16 mouse cellular contexts compared by ENCODE assay signal in the genomic region with DNA sequence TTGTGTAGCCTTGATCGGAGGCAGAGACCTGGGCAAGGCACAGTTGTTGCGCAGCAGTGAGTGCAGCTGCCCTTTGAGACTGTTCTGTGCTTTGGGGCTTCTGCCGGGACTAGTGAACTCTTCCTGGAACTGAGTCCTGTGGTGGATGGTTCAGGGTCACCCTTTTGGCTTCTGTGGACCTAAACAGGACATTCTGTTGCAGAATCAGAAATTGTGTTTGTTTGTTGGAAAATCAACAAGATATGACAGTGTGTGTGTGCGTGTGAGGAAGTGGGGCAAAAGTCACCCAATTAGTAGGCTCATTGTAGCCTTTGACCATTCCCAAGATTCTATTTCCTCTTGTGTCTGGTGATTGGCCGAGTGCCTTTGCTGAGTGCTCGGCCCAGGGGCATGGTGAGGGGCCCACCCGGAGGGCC. TPM values are rescaled to one million over a fixed set of nuclear protein-coding genes. Genes with fewer than 3 reads are reported as not detected.
DNase-seq lines count a peak whose midpoint lies in the region; ATAC-seq and TF ChIP-seq lines count a peak whose summit lies in the region.
"Had no signal": no experiment of that assay in that cellular context is flagged by ENCODE, and none has a peak within 500 bp of the region (broad histone marks: within the 10 kb centered on the region; RNA-seq: fewer than 3 reads in every experiment).

No protein-coding gene starts in this region.

- H3K27ac ChIP-seq in heart, adult 2 months = no peak overlapping the region
- H3K27ac ChIP-seq in liver, embryonic 13.5 days = peak overlapping the region; percentile 55; the same call in 1 of the 2 replicates
- H3K27ac ChIP-seq: heart, embryonic 13.5 days; lung, embryonic 15.5 days; midbrain, embryonic 12.5 days had no signal

- intact Hi-C loops in heart, adult 2 months (cut with DNase I) = loop anchor here (5.0 kb wide), 1 partner anchor 87 kb away; no protein-coding TSS in a partner anchor
- intact Hi-C loops in left cerebral cortex, postnatal 4 days (cut with DNase I) = loop anchor here (10.0 kb wide), 1 partner anchor 864 kb away; no protein-coding TSS in a partner anchor

- H3K4me3 ChIP-seq in heart, adult 2 months = no peak overlapping the region
- no peak overlapping the region for H3K4me3 ChIP-seq in liver, embryonic 13.5 days (replicated peaks)
- H3K4me3 ChIP-seq: heart, embryonic 13.5 days; lung, embryonic 15.5 days; midbrain, embryonic 12.5 days had no signal

- no peaks in the 10 kb centered on the region for H3K36me3 ChIP-seq in heart, adult 2 months (ENCODE audit: control insufficient read depth, insufficient read depth, low read length)
- no peaks in the 10 kb centered on the region for H3K36me3 ChIP-seq in liver, embryonic 13.5 days
- H3K36me3 ChIP-seq: heart, embryonic 13.5 days; lung, embryonic 15.5 days; midbrain, embryonic 12.5 days had no signal

- TF ChIP-seq EP300 in heart, adult 2 months (IDR thresholded peaks at IDR 0.05; ENCODE audit: insufficient read depth, low read depth, low read length) = no peak

- H3K4me2 ChIP-seq in liver, embryonic 13.5 days = no peak overlapping the region
- H3K4me2 ChIP-seq: heart, embryonic 13.5 days; lung, embryonic 15.5 days; midbrain, embryonic 12.5 days had no signal

- no peak overlapping the region for H3K9ac ChIP-seq in heart, adult 2 months (ENCODE audit: low read depth, low read length)
- H3K9ac ChIP-seq in liver, embryonic 13.5 days = no peak overlapping the region
- H3K9ac ChIP-seq: heart, embryonic 13.5 days; lung, embryonic 15.5 days; midbrain, embryonic 12.5 days had no signal

- H3K27me3 ChIP-seq in heart, adult 2 months (ENCODE audit: control insufficient read depth, insufficient read depth, low read length) = no peaks in the 10 kb centered on the region
- no peaks in the 10 kb centered on the region for H3K27me3 ChIP-seq in liver, embryonic 13.5 days
- H3K27me3 ChIP-seq: lung, embryonic 15.5 days had no signal

- TF ChIP-seq CTCF in heart, adult 2 months (IDR thresholded peaks at IDR 0.05) = no peak

- no peak for TF ChIP-seq POLR2A in heart, adult 2 months (IDR thresholded peaks at IDR 0.05; ENCODE audit: insufficient read depth, low read depth, low read length)

- peak; percentile 89 for DNase-seq in heart, adult 11 months
- DNase-seq in heart, adult 2 months = no peak
- peak; percentile 17 for DNase-seq in ovary, postnatal 36 days (ENCODE audit: low spot score)
- no peak for DNase-seq in ovary, postnatal 10 days (ENCODE audit: low spot score)
- DNase-seq in liver, embryonic 13.5 days = no peak
- no peak for DNase-seq in left cerebral cortex, postnatal 4 days
- DNase-seq: B cell, adult 2 months; cerebellum, adult 2 months; embryo, embryonic 11 days; gastrocnemius, postnatal 36 days; right cerebral cortex, postnatal 4 days; thymus, postnatal 4 days had no signal

- 58% methylated on average over 7 of the region's 7 CpGs for WGBS in heart, adult 2 months
- 66% methylated on average over 7 of the region's 7 CpGs for WGBS in liver, embryonic 13.5 days (ENCODE audit: insufficient replicate concordance)

- peak; percentile 43; the same call in 1 of the 2 replicates for ATAC-seq in liver, embryonic 13.5 days (ENCODE audit: low read depth)
- no peak for ATAC-seq in erythroid progenitor cell, adult 5-6 weeks (replicated peaks; ENCODE audit: low FRiP score, poor library complexity, severe bottlenecking)

- no peaks in the 10 kb centered on the region for H3K9me3 ChIP-seq in liver, embryonic 13.5 days (replicated peaks)
- H3K9me3 ChIP-seq: heart, embryonic 13.5 days; lung, embryonic 15.5 days; midbrain, embryonic 12.5 days had no signal

- no peaks in the 10 kb centered on the region for H3K79me2 ChIP-seq in heart, adult 2 months (replicated peaks; ENCODE audit: control insufficient read depth, insufficient read depth, low read length)

- peaks cover 3% of the 10 kb centered on the region; the same call in 1 of the 2 replicates for H3K4me1 ChIP-seq in heart, adult 2 months (ENCODE audit: control insufficient read depth, insufficient read depth, low read length)
- H3K4me1 ChIP-seq in liver, embryonic 13.5 days (replicated peaks) = peaks cover 6% of the 10 kb centered on the region; the same call in 1 of the 2 replicates
- H3K4me1 ChIP-seq: midbrain, embryonic 12.5 days had no signal

RNA-seq across cellular contexts. Expression of a gene that starts 45.8 kb away (rescaled TPM):
- 10 to 100 TPM; 24.0 to 24.8 TPM for total RNA-seq in heart, adult 2 months (2021)
- 18.6 and 27.4 TPM in 2 replicates for polyA plus RNA-seq in heart, adult 2 months (2012; rRNA removed)
- polyA plus RNA-seq in liver, embryonic 13.5 days (2015; fragmentation: Nextera tagmentation; extraction: Ambion mirVana) = 32.1 and 35.9 TPM in 2 replicates
- 14.4 and 18.9 TPM in 2 replicates for total RNA-seq in erythroid progenitor cell, adult 5-6 weeks (2015; ENCODE audit: low replicate concordance)
- 13.6 and 28.5 TPM in 2 replicates for total RNA-seq in erythroid progenitor cell, adult 5-6 weeks (2017; ENCODE audit: low replicate concordance)
- total RNA-seq in left cerebral cortex, postnatal 4 days (2021) = 10 to 100 TPM; 52.5 to 52.8 TPM

RNA-seq across cellular contexts. Expression of a gene that starts 53.3 kb away (rescaled TPM):
- total RNA-seq in heart, adult 2 months (2021) = 10 to 100 TPM; 27.0 to 28.7 TPM
- polyA plus RNA-seq in heart, adult 2 months (2012; rRNA removed) = 12.5 and 13.1 TPM in 2 replicates
- 25.0 and 37.2 TPM in 2 replicates for polyA plus RNA-seq in liver, embryonic 13.5 days (2015; fragmentation: Nextera tagmentation; extraction: Ambion mirVana)
- total RNA-seq in erythroid progenitor cell, adult 5-6 weeks (2015; ENCODE audit: low replicate concordance) = 22.7 and 30.6 TPM in 2 replicates
- 17.3 and 19.8 TPM in 2 replicates for total RNA-seq in erythroid progenitor cell, adult 5-6 weeks (2017; ENCODE audit: low replicate concordance)
- total RNA-seq in left cerebral cortex, postnatal 4 days (2021) = 100 to 1,000 TPM; 119 to 123 TPM

Comparison
In these comparisons a context has a peak if more than half of its experiments do, and no peak if none do; other contexts are left out.
1. DNase-seq: peak in heart, adult 11 months (single experiment) and ovary, postnatal 36 days (single experiment); none in heart, adult 2 months (0 of 2), ovary, postnatal 10 days (single experiment), liver, embryonic 13.5 days (single experiment) and left cerebral cortex, postnatal 4 days (single experiment).